Mouse (Mus musculus) cerebellum, adult 2 months (tissue): Measurements from ENCODE around the gene Psma3. TPM values are rescaled to one million over a fixed set of nuclear protein-coding genes. Genes with fewer than 3 reads are reported as not detected.

Experiments used
- DNase-seq, 2 experiments: peaks; one replicate each; pipeline ENCODE4 v3.0.0; 2021
- H3K27ac ChIP-seq: fragments of 200-500 bp; 2 replicates; pipeline ENCODE4 v1.5.1; 2012; ENCODE audit warnings: low read length, control low read depth, inconsistent platforms; ENCODE audit not compliant: insufficient read depth
- H3K27me3 ChIP-seq: fragments of 200-500 bp; 2 replicates; pipeline ENCODE4 v1.6.1; 2012; ENCODE audit warnings: inconsistent platforms, mild to moderate bottlenecking, low read length, moderate library complexity; ENCODE audit not compliant: control insufficient read depth, insufficient read depth
- H3K4me1 ChIP-seq: fragments of 200-500 bp; 2 replicates; pipeline ENCODE4 v1.6.1; 2011; ENCODE audit warnings: low read length; ENCODE audit not compliant: control insufficient read depth, insufficient read depth
- H3K4me3 ChIP-seq: fragments of 200-500 bp; replicated peaks from 2 replicates; pipeline ENCODE3; 2011; ENCODE audit warnings: mild to moderate bottlenecking, low read depth, low read length, control low read depth; ENCODE audit not compliant: insufficient read depth
- CTCF ChIP-seq: fragments of 200-500 bp; IDR thresholded peaks from 2 replicates; pipeline ENCODE4 v1.5.1; 2011; ENCODE audit warnings: low read depth, mild to moderate bottlenecking, control low read depth, low read length, moderate library complexity, borderline replicate concordance; ENCODE audit not compliant: insufficient read depth
- POLR2A ChIP-seq: fragments of 200-500 bp; IDR thresholded peaks from 2 replicates; pipeline ENCODE4 v1.6.1; 2011; ENCODE audit warnings: low read length, control low read depth, borderline replicate concordance; ENCODE audit not compliant: insufficient read depth
- WGBS: fragments of 180-500 bp; shearing (Covaris S2); methylation state at CpG from one replicate; pipeline ENCODE4 v1.1.7; 2018; 5-methylcytosine and 5-hydroxymethylcytosine counted together
- polyA plus RNA-seq: library from polyadenylated mRNA; depleted of rRNA; stranded (reverse); fragments of >200 nt; gene quantifications from 2 replicates; pipeline ENCODE4 v1.2.3, GENCODE M21; 2012

Psma3 gene
- polyA plus RNA-seq, 1 experiment = 184 TPM

DNA sequence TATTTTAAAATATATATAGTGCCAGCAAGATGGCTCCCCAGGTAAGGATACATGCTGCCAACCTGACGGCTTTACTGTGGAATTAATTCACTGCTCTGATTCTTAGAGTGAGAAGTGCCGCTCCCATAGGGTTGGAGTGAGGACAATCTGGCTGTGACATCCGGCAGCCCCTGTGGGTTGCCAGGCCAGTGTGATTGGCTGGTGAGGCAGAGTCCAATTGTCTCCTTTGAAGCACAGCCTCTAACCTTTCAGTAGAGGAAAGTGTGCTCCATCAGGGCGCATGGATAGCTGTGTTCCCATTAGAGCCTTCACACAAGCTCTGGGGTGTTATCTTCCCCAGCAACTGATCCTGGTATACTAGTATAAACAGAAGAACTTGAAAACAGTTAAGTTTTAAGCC is 15.8 kb upstream of the Psma3 start:
- Histone ChIP-seq H3K27ac (no peak overlapping the region), H3K4me1 (no peaks in the 10 kb centered on the region), H3K27me3 (no peaks in the 10 kb centered on the region), H3K4me3 (no peak overlapping the region)
- TF ChIP-seq CTCF = no peak
- TF ChIP-seq POLR2A = no peak
- no peak for DNase-seq
- WGBS = 52% methylated on average over 4 of the region's 4 CpGs

DNA sequence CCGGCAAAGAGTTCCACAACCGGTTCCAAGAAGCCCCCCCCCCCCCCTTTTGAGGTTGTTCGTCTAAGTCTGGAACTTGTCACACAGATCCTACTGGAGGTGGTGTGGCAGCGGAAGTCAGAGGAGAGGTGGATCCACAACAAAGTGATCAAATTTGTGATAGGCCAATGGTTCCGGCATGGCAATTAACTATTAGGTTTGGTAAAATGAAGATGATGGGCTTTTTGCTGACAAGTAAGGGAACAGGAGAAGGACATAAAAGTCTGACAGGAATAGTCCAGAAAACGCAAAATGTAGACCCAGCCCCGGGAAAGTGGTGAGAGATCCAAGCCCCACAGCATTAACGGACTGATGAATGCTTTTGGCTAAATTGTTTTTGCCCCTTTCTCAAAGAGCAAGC is 6.8 kb upstream of the Psma3 start:
- 24% methylated on average over 8 of the region's 8 CpGs for WGBS

DNA sequence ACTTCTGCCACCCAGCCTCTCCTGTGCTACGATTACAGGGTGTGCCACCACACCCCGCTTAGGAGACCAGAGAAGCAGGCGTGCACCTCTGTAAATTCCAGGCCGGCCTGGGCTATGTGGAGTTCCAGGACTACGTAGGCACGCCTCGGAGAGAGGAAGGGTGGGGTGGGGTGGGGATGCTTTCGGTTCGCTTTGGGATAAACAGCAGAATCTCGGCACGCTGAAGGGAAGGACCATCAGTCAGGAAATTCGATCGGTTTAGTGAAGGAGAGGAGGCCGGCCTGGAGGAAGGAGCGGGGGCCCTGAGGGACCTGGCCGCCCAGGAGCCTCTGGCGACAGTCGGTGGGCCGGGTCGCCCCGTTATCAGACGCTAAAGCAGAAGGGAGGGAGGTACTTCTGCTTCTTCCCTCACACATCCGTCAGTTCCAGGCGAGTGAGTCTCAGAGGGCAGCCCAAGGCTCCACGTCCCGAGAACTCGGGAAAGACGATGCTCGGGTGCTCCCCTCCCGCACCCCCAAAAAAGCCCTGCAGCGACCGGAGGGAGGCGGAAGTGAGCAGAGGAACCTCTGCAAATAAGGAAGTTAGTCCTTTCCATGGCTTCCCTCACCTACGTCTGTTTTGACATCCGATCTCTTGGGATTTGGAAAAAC is 6.2 kb upstream of the Psma3 start:
- DNase-seq = peak; percentile 83 to 84
- no peaks in the 10 kb centered on the region for H3K27me3 ChIP-seq

More for the DNA sequence above, 6.8 kb upstream of the Psma3 start:
- DNase-seq = peak in 1 of 2 experiments; percentile 17
- Histone ChIP-seq H3K27ac (peak overlapping the region; percentile 57; the same call in 1 of the 2 replicates), H3K4me1 (no peaks in the 10 kb centered on the region), H3K4me3 (peak overlapping the region; percentile 64), H3K27me3 (no peaks in the 10 kb centered on the region)
- TF ChIP-seq POLR2A = no peak
- no peak for TF ChIP-seq CTCF

DNA sequence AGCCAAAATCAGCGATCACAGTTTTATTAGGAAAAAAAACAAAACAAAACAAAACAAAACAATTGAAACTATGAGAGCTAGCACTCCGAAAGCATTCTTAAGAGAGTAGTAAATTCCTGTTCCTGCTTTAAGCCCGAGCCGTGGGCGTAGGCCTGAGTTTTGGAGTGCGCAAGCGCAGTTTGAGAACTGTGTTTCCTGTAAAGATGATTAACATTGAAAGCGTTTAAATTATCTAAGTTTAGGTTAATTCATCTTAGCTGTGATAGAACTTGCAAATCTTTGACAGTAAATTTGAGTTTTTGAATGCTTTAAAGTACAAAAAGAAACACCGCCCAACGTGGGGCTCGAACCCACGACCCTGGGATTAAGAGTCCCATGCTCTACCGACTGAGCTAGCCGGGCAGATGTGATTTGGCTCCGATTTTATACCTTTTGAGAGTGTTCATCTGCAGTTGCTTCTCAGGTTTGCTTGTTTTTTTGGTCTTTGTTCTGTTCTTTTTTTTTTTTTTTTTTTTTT is 5.6 kb upstream of the Psma3 start:
- H3K27ac ChIP-seq = peak overlapping the region; percentile 57
- under 1% methylated on average over 15 of the region's 15 CpGs for WGBS
- no peaks in the 10 kb centered on the region for H3K27me3 ChIP-seq
- H3K4me3 ChIP-seq = peak overlapping the region; percentile 64
- TF ChIP-seq CTCF = no peak
- peak; percentile 30; the same call in 1 of the 2 replicates for TF ChIP-seq POLR2A
- peak; percentile 84 to 85 for DNase-seq
- no peaks in the 10 kb centered on the region for H3K4me1 ChIP-seq

More for the DNA sequence above, 6.2 kb upstream of the Psma3 start:
- no peaks in the 10 kb centered on the region for H3K4me1 ChIP-seq
- TF ChIP-seq CTCF (peak; percentile 62; the same call in 1 of the 2 replicates), POLR2A (peak; percentile 18; the same call in 1 of the 2 replicates)
- H3K27ac ChIP-seq = peak overlapping the region; percentile 57
- H3K4me3 ChIP-seq = peak overlapping the region; percentile 64
- under 1% methylated on average over 35 of the region's 35 CpGs for WGBS

DNA sequence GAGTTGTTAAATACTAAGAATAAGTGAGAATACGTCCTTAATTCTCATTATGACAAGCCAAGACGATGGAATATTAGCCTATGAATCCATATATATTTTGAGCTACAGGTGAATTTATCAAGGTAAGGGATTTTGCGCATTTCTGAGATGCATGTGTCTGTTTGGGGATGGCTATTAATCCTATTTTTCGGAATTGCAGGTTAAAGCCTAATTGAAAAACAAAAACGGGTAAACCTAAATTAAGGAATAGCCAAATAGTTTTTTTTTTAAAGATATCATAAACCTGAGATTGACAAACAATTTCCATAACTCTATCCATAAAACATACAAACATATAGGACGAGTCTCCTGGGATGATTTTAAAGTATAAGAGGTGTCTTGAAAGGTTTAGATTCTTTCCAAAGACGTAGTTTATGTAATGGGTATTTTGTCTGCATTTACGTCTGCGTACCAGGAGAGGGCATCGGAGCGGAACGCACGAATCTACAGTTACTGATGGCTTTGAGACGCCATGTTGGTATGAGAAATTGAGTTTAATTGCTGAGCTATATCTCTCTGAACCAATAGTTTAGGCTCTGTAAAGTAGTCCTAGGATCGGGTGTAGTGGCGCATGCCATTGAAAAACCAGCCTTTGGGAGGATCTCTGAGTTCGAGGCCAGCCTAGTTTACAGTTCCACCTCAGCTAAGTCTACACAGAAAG is 4.8 kb upstream of the Psma3 start:
- peak overlapping the region; percentile 56 for H3K4me3 ChIP-seq
- H3K27me3 ChIP-seq = no peaks in the 10 kb centered on the region
- 4% methylated on average over 17 of the region's 17 CpGs for WGBS
- DNase-seq = peak; percentile 62 to 74
- no peak overlapping the region for H3K27ac ChIP-seq
- no peaks in the 10 kb centered on the region for H3K4me1 ChIP-seq
- peak; percentile 71 for TF ChIP-seq CTCF
- no peak for TF ChIP-seq POLR2A

DNA sequence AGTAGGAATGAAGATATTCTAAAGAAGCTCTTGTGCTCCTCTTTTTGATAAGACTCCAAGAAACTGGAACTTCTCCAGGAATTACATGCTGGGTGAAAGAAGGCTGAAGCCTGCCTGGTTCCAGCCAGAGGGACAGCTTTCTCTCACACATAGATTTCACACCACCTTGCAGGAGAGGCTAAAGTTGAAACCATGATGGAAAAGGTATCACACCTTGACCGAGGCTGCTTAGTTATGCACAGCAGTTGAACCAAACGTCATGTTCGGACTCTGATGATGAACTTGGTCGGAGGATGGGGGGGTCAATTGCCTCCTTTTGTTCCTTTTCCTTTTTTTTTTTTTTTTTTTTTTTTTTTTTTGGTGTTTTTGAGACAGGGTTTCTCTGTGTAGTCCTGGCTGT is 590 bp upstream of the Psma3 start:
- Histone ChIP-seq H3K4me1 (no peaks in the 10 kb centered on the region), H3K27me3 (no peaks in the 10 kb centered on the region), H3K27ac (no peak overlapping the region), H3K4me3 (no peak overlapping the region)
- TF ChIP-seq CTCF (no peak), POLR2A (no peak)
- 74% methylated on average over 4 of the region's 4 CpGs for WGBS
- DNase-seq = peak in 1 of 2 experiments; percentile 26

DNA sequence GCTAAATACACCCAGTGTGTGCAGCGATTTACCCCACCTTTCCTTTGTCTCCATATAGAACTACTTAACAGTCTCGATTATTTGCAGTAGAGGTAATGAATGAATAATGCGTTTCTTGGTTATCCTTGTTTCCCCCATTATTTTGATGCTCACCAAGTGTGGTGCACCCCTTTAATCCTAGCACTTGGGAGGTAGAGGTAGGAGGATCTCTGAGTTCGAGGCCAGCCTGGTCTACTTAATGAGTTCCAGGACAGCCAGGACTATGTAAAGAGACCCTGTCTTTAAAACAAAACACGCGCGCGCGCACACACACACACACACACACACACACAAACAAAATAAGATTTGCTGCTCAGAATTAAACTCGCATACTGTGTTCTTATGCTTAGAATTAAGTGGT is 985 bp downstream of the Psma3 start:
- TF ChIP-seq POLR2A (no peak), CTCF (no peak)
- Histone ChIP-seq H3K27ac (0 out of 2 replicates have a peak overlapping the region, but pooled peaks have one; percentile 85), H3K27me3 (no peaks in the 10 kb centered on the region), H3K4me3 (peak overlapping the region; percentile 61), H3K4me1 (no peaks in the 10 kb centered on the region)
- DNase-seq = no peak
- WGBS = 27% methylated on average over 10 of the region's 10 CpGs

DNA sequence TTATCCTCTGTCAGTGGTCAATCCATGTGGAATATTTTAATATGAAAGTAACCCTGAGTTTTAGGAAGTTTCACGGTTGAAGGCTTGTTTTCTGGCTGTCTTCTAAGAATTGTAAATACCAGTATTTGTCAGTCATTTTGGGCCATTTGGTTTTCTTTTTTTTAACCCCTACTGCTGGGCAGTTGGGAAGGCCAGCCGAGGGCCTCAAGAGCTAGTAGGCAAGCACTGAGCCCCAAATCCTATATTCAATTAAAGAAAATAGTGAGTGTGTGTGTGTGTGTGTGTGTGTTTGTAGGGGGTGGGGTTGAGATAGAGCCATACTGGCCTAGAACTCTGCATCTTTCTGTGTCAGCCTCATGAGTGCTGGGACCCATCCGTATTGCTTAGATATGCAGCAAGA is 1.5 kb downstream of the Psma3 start:
- 33% methylated on average over 3 of the region's 3 CpGs for WGBS
- Histone ChIP-seq H3K4me3 (peak overlapping the region; percentile 61), H3K27me3 (no peaks in the 10 kb centered on the region), H3K4me1 (no peaks in the 10 kb centered on the region), H3K27ac (no peak overlapping the region)
- DNase-seq = no peak
- TF ChIP-seq POLR2A (no peak), CTCF (no peak)
